Mouse (Mus musculus): ENCODE measurements at regions not wholly inside any gene's neighbourhood (a gene's known extent, or its start where the extent isn't known, plus 50 kb on each side); places are given as distances from the start of the nearest gene placed in this dataset.

- Histone ChIP-seq H3K4me3 (replicated peaks; ENCODE audit: low read length) (no peak overlapping the region), H3K27ac (no peak overlapping the region), H3K27me3 (ENCODE audit: control insufficient read depth, insufficient read depth, low read length) (no peaks in the 10 kb centered on the region), H3K4me2 (replicated peaks) (no peak overlapping the region), H3K4me1 (replicated peaks; ENCODE audit: control insufficient read depth, insufficient read depth, low read length) (no peaks in the 10 kb centered on the region), H3K36me3 (replicated peaks; ENCODE audit: control insufficient read depth, insufficient read depth) (no peaks in the 10 kb centered on the region), H3K9ac (no peak overlapping the region), H3K9me3 (ENCODE audit: control insufficient read depth, low read length) (no peaks in the 10 kb centered on the region)
- 91% methylated on average over 4 of the region's 4 CpGs for WGBS
- no peak for ATAC-seq (ENCODE audit: low FRiP score)
- DNase-seq (ENCODE audit: low spot score), result no peak
Observed at GRCm38 (mm10) chr2:78520258-78521023, 347.5 kb upstream of the Ube2e3 start.

GRCm38 (mm10) chr2:78493115-78493514 is 374.8 kb upstream of the Ube2e3 start:
- Histone ChIP-seq H3K27ac (no peak overlapping the region), H3K9me3 (ENCODE audit: control insufficient read depth, low read length) (no peaks in the 10 kb centered on the region), H3K27me3 (ENCODE audit: control insufficient read depth, insufficient read depth, low read length) (no peaks in the 10 kb centered on the region), H3K4me2 (replicated peaks) (no peak overlapping the region), H3K36me3 (replicated peaks; ENCODE audit: control insufficient read depth, insufficient read depth) (no peaks in the 10 kb centered on the region), H3K4me1 (replicated peaks; ENCODE audit: control insufficient read depth, insufficient read depth, low read length) (no peaks in the 10 kb centered on the region), H3K9ac (no peak overlapping the region), H3K4me3 (replicated peaks; ENCODE audit: low read length) (no peak overlapping the region)
- no peak for DNase-seq (ENCODE audit: low spot score)
- no peak for ATAC-seq (ENCODE audit: low FRiP score)

- DNase-seq (ENCODE audit: low spot score) (no peak), ATAC-seq (ENCODE audit: low FRiP score) (no peak)
- Histone ChIP-seq H3K36me3 (replicated peaks; ENCODE audit: control insufficient read depth, insufficient read depth) (no peaks in the 10 kb centered on the region), H3K4me1 (replicated peaks; ENCODE audit: control insufficient read depth, insufficient read depth, low read length) (no peaks in the 10 kb centered on the region), H3K9me3 (ENCODE audit: control insufficient read depth, low read length) (no peaks in the 10 kb centered on the region), H3K4me2 (replicated peaks) (no peak overlapping the region), H3K27ac (no peak overlapping the region), H3K9ac (no peak overlapping the region), H3K4me3 (replicated peaks; ENCODE audit: low read length) (no peak overlapping the region), H3K27me3 (ENCODE audit: control insufficient read depth, insufficient read depth, low read length) (no peaks in the 10 kb centered on the region)
- 71% methylated on average over 4 of the region's 4 CpGs for WGBS
Observed at GRCm38 (mm10) chr2:78480036-78480435, 387.9 kb upstream of the Ube2e3 start.

GRCm38 (mm10) chr2:78459444-78459843 is 408.5 kb upstream of the Ube2e3 start:
- ATAC-seq (ENCODE audit: low FRiP score) (no peak), DNase-seq (ENCODE audit: low spot score) (no peak)
- no peak overlapping the region for H3K4me2 ChIP-seq (replicated peaks)
- H3K4me1 ChIP-seq (replicated peaks; ENCODE audit: control insufficient read depth, insufficient read depth, low read length), result no peaks in the 10 kb centered on the region
- no peak overlapping the region for H3K27ac ChIP-seq
- 86% methylated on average over 4 of the region's 4 CpGs for WGBS
- no peak overlapping the region for H3K4me3 ChIP-seq (replicated peaks; ENCODE audit: low read length)
- H3K9me3 ChIP-seq (ENCODE audit: control insufficient read depth, low read length), result peaks cover 5% of the 10 kb centered on the region; the same call in 1 of the 2 replicates
- no peaks in the 10 kb centered on the region for H3K36me3 ChIP-seq (replicated peaks; ENCODE audit: control insufficient read depth, insufficient read depth)
- H3K9ac ChIP-seq, result no peak overlapping the region
- H3K27me3 ChIP-seq (ENCODE audit: control insufficient read depth, insufficient read depth, low read length), result no peaks in the 10 kb centered on the region

- Histone ChIP-seq H3K27ac (no peak overlapping the region), H3K4me1 (replicated peaks; ENCODE audit: control insufficient read depth, insufficient read depth, low read length) (no peaks in the 10 kb centered on the region), H3K9ac (no peak overlapping the region), H3K4me3 (replicated peaks; ENCODE audit: low read length) (no peak overlapping the region), H3K27me3 (ENCODE audit: control insufficient read depth, insufficient read depth, low read length) (no peaks in the 10 kb centered on the region), H3K4me2 (replicated peaks) (no peak overlapping the region), H3K36me3 (replicated peaks; ENCODE audit: control insufficient read depth, insufficient read depth) (no peaks in the 10 kb centered on the region), H3K9me3 (ENCODE audit: control insufficient read depth, low read length) (peaks cover 5% of the 10 kb centered on the region; the same call in 1 of the 2 replicates)
- DNase-seq (ENCODE audit: low spot score) (no peak), ATAC-seq (ENCODE audit: low FRiP score) (no peak)
- WGBS, result 93% methylated on average over 3 of the region's 3 CpGs
Observed at GRCm38 (mm10) chr2:78453411-78453810, 414.5 kb upstream of the Ube2e3 start.

GRCm38 (mm10) chr2:78436816-78437215 is 431.1 kb upstream of the Ube2e3 start:
- DNase-seq (ENCODE audit: low spot score), result no peak
- H3K4me3 ChIP-seq (replicated peaks; ENCODE audit: low read length), result no peak overlapping the region
- no peaks in the 10 kb centered on the region for H3K36me3 ChIP-seq (replicated peaks; ENCODE audit: control insufficient read depth, insufficient read depth)
- ATAC-seq (ENCODE audit: low FRiP score), result no peak
- no peak overlapping the region for H3K4me2 ChIP-seq (replicated peaks)
- H3K27ac ChIP-seq, result no peak overlapping the region
- no peak overlapping the region for H3K9ac ChIP-seq
- no peaks in the 10 kb centered on the region for H3K9me3 ChIP-seq (ENCODE audit: control insufficient read depth, low read length)
- no peaks in the 10 kb centered on the region for H3K27me3 ChIP-seq (ENCODE audit: control insufficient read depth, insufficient read depth, low read length)
- no peaks in the 10 kb centered on the region for H3K4me1 ChIP-seq (replicated peaks; ENCODE audit: control insufficient read depth, insufficient read depth, low read length)

- WGBS, result 77% methylated on average over 2 of the region's 2 CpGs
- H3K4me3 ChIP-seq (replicated peaks; ENCODE audit: low read length), result no peak overlapping the region
- no peak overlapping the region for H3K9ac ChIP-seq
- H3K36me3 ChIP-seq (replicated peaks; ENCODE audit: control insufficient read depth, insufficient read depth), result no peaks in the 10 kb centered on the region
- DNase-seq (ENCODE audit: low spot score) (no peak), ATAC-seq (ENCODE audit: low FRiP score) (no peak)
- no peak overlapping the region for H3K27ac ChIP-seq
- no peaks in the 10 kb centered on the region for H3K27me3 ChIP-seq (ENCODE audit: control insufficient read depth, insufficient read depth, low read length)
- no peaks in the 10 kb centered on the region for H3K9me3 ChIP-seq (ENCODE audit: control insufficient read depth, low read length)
- H3K4me2 ChIP-seq (replicated peaks), result no peak overlapping the region
- no peaks in the 10 kb centered on the region for H3K4me1 ChIP-seq (replicated peaks; ENCODE audit: control insufficient read depth, insufficient read depth, low read length)
Observed at GRCm38 (mm10) chr2:78435071-78435470, 432.9 kb upstream of the Ube2e3 start.

- Histone ChIP-seq H3K27ac (no peak overlapping the region), H3K4me3 (replicated peaks; ENCODE audit: low read length) (no peak overlapping the region), H3K9me3 (ENCODE audit: control insufficient read depth, low read length) (no peaks in the 10 kb centered on the region), H3K27me3 (ENCODE audit: control insufficient read depth, insufficient read depth, low read length) (no peaks in the 10 kb centered on the region), H3K4me2 (replicated peaks) (no peak overlapping the region), H3K36me3 (replicated peaks; ENCODE audit: control insufficient read depth, insufficient read depth) (no peaks in the 10 kb centered on the region), H3K4me1 (replicated peaks; ENCODE audit: control insufficient read depth, insufficient read depth, low read length) (no peaks in the 10 kb centered on the region), H3K9ac (no peak overlapping the region)
- ATAC-seq (ENCODE audit: low FRiP score) (no peak), DNase-seq (ENCODE audit: low spot score) (no peak)
Observed at GRCm38 (mm10) chr2:78427659-78428336, 440.1 kb upstream of the Ube2e3 start.

GRCm38 (mm10) chr2:78418561-78419338 is 449.2 kb upstream of the Ube2e3 start:
- no peak overlapping the region for H3K9ac ChIP-seq
- no peaks in the 10 kb centered on the region for H3K9me3 ChIP-seq (ENCODE audit: control insufficient read depth, low read length)
- no peak for ATAC-seq (ENCODE audit: low FRiP score)
- no peaks in the 10 kb centered on the region for H3K36me3 ChIP-seq (replicated peaks; ENCODE audit: control insufficient read depth, insufficient read depth)
- no peak overlapping the region for H3K27ac ChIP-seq
- no peaks in the 10 kb centered on the region for H3K4me1 ChIP-seq (replicated peaks; ENCODE audit: control insufficient read depth, insufficient read depth, low read length)
- no peak overlapping the region for H3K4me2 ChIP-seq (replicated peaks)
- H3K4me3 ChIP-seq (replicated peaks; ENCODE audit: low read length), result no peak overlapping the region
- 66% methylated on average over 3 of the region's 3 CpGs for WGBS
- DNase-seq (ENCODE audit: low spot score), result no peak
- no peaks in the 10 kb centered on the region for H3K27me3 ChIP-seq (ENCODE audit: control insufficient read depth, insufficient read depth, low read length)

All from hindbrain, embryonic 14.5 days (tissue).